Mouse (Mus musculus): ENCODE measurements around the gene Ugcg.

DNA sequence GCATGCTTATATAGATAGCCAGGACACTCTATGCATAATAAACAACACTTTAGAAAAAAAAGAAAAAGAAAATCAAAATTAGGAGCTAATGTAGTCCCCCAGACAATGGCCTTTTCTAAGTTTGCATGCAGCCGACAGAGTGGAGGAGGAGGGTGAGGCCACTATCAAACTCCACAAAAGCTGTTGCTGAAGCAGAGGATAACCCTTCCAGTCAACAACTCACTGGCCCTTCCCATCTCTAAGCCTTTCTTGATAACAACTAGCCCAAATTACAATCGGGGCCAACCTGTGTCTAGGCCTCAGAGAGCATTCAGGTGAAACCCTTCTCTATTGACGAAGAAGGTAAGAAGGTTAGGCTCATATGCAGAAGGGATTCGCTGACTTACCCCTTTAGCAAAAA is 56.7 kb downstream of the Ugcg start:
- TF ChIP-seq CTCF (IDR thresholded peaks at IDR 0.05; ENCODE audit: low read depth), result no peak
- no peak for TF ChIP-seq EP300 (IDR thresholded peaks at IDR 0.05; ENCODE audit: low read depth)
